Mouse (Mus musculus): ENCODE measurements at regions not wholly inside any gene's neighbourhood (a gene's known extent, or its start where the extent isn't known, plus 50 kb on each side); places are given as distances from the start of the nearest gene placed in this dataset.
A peak's percentile ranks its signal among the peaks of the same experiment; 100 is the strongest.
"Not testable (repeated sequence)": the region's sequence is repeated elsewhere in the genome, so short reads cannot be mapped to it uniquely, and the experiment has no call there.

DNA sequence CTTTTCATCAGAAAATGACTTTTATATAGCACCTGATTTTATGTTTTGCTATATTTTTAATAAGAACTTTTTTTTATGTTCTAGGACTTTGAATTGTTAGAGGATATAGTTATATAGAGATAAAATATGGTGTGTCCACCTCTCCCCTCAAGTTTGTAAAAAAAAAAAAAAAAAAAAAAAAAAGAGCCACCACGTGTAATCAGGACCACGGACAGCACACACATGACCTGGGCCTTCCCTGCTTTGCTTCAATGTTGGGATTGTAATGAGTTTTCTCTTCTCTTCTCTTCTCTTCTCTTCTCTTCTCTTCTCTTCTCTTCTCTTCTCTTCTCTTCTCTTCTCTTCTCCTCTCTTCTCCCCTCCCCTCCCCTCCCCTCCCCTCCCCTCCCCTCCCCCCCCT, 78.5 kb downstream of the 1700010I14Rik start:
- H3K27me3 ChIP-seq; H3K9me3 ChIP-seq (replicated peaks); H3K4me1 ChIP-seq (replicated peaks); H3K4me3 ChIP-seq (replicated peaks); H3K4me2 ChIP-seq; H3K9ac ChIP-seq; ATAC-seq (ENCODE audit: low read depth); H3K36me3 ChIP-seq; H3K27ac ChIP-seq; DNase-seq: not testable (repeated sequence)
- 19% methylated on average over 2 of the region's 2 CpGs for WGBS (ENCODE audit: insufficient replicate concordance)

DNA sequence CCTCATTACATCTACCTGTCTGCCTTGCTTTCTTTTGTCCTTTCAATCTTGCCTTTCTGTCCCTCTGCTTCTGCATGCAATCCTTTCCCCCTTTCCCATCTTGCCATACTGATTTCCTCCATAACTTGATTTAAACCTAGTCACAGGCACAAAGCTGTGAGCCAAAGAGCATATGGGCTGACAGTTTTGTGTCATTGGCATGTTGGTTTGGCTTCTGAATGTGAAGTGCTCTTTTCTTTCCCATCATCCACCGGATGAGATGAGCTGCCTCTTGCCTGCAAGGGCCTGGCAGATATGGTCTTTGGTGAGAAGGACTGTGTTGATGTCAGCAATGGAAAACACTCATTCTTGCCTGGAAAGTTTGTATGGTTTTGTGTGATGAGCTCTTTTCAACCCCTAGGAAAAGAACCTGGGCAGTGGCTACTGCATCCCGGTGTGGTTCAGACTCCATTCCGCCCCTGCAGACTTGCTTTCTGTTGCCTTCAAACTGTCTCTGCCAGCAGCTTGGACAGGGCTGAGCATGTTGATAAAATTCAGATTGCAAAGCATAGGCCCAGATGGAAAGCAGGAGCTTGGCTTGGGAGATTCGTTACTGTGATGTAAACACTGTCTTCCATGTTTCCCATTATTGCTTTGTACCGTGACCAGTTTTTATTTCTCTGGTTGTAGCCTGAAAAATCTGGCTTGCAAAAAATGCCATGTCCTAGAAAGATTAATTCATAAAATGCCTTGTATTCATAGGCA, 80.9 kb downstream of the 1700010I14Rik start:
- Histone ChIP-seq H3K4me2 (no peak overlapping the region), H3K4me1 (replicated peaks) (no peaks in the 10 kb centered on the region), H3K4me3 (replicated peaks) (no peak overlapping the region), H3K27me3 (no peaks in the 10 kb centered on the region), H3K9me3 (replicated peaks) (no peaks in the 10 kb centered on the region), H3K36me3 (no peaks in the 10 kb centered on the region), H3K27ac (no peak overlapping the region), H3K9ac (no peak overlapping the region)
- 62% methylated on average over 5 of the region's 5 CpGs for WGBS (ENCODE audit: insufficient replicate concordance)
- no peak for DNase-seq
- ATAC-seq (ENCODE audit: low read depth), result no peak

DNA sequence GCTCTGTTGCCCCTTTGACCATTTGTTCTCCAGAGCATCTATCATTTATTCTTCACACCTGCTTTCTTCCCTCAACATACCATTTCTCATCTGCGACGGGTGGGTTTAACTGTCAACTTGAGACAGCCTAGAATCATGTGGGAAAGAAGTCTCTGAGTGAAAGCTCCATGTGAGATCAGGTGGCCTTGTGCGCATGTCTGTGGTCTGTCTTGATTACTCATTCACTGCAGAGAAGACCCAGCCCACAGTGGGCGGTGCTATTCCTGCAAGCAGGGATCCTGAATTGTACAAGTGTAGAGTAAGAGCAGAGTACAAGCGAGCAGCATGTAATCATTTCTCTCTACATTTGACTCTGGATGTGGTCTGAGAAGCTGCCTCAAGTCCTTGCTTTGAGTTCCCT, 95.5 kb downstream of the 1700010I14Rik start:
- Histone ChIP-seq H3K4me2 (no peak overlapping the region), H3K4me1 (replicated peaks) (no peaks in the 10 kb centered on the region), H3K27ac (no peak overlapping the region), H3K9ac (no peak overlapping the region), H3K9me3 (replicated peaks) (0 out of 2 replicates have a peak, but pooled peaks cover 3% of the 10 kb centered on the region), H3K4me3 (replicated peaks) (no peak overlapping the region), H3K36me3 (no peaks in the 10 kb centered on the region), H3K27me3 (no peaks in the 10 kb centered on the region)
- ATAC-seq (ENCODE audit: low read depth) (no peak), DNase-seq (no peak)
- WGBS (ENCODE audit: insufficient replicate concordance), result 74% methylated on average over 5 of the region's 5 CpGs

DNA sequence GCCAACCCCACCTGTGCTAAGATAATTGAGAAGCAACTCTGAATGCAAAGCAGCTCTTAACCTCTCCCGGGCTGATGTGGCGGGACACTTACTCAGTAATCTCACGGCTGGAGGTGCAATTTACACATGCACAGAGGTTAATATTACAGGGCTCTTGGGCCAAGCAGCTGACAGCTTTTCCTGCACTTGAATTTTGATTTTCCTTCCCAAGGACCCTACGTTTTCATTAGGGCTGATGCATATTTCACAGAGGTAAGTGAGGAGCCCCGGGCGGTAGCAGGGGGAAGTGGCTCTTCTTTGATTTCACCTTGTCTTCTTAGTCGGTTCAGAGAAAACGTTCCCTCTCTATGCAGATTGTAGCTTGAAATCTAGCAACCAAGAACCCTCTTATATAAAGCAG, 139.7 kb downstream of the 1700010I14Rik start:
- H3K4me3 ChIP-seq (replicated peaks), result no peak overlapping the region
- no peaks in the 10 kb centered on the region for H3K36me3 ChIP-seq
- H3K27ac ChIP-seq, result no peak overlapping the region
- no peak overlapping the region for H3K4me2 ChIP-seq
- 49% methylated on average over 8 of the region's 8 CpGs for WGBS (ENCODE audit: insufficient replicate concordance)
- no peak for ATAC-seq (ENCODE audit: low read depth)
- no peak overlapping the region for H3K9ac ChIP-seq
- no peak for DNase-seq
- H3K4me1 ChIP-seq (replicated peaks), result no peaks in the 10 kb centered on the region
- no peaks in the 10 kb centered on the region for H3K9me3 ChIP-seq (replicated peaks)
- no peaks in the 10 kb centered on the region for H3K27me3 ChIP-seq

DNA sequence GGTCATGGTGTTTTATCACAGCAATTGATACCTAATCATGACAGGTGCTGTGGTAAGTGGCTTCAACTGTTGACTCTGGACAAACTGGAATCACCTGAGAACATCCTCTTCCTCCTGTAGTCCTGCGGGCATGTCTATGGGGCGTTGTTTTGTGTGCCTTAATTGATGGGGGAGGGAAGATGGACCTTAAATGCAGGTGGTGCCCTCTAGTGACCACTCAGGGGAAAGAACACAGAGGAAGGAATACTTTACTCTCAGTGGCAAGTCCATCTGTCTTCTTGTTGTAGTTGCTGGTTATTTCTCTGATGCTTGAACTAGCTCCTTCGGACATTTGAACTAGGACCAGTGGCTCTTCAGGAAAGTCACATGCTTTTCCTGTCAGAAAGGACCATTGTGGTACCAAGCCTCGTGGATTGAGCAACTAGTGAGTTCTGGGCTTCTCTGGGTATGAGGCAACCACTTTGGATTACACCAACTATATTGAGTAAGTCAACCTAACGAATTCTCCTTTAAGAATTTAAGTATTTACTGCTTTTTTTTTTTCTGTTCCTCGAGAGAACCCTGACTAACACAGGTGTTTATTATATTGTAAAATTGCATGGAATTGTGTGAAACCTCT, 157.6 kb downstream of the 1700010I14Rik start:
- H3K9ac ChIP-seq, result no peak overlapping the region
- H3K4me2 ChIP-seq, result no peak overlapping the region
- no peaks in the 10 kb centered on the region for H3K27me3 ChIP-seq
- ATAC-seq (ENCODE audit: low read depth) (no peak), DNase-seq (no peak)
- no peaks in the 10 kb centered on the region for H3K9me3 ChIP-seq (replicated peaks)
- no peaks in the 10 kb centered on the region for H3K36me3 ChIP-seq
- H3K4me3 ChIP-seq (replicated peaks), result no peak overlapping the region
- H3K4me1 ChIP-seq (replicated peaks), result no peaks in the 10 kb centered on the region
- no peak overlapping the region for H3K27ac ChIP-seq
- 32% methylated on average over 6 of the region's 6 CpGs for WGBS (ENCODE audit: insufficient replicate concordance)

DNA sequence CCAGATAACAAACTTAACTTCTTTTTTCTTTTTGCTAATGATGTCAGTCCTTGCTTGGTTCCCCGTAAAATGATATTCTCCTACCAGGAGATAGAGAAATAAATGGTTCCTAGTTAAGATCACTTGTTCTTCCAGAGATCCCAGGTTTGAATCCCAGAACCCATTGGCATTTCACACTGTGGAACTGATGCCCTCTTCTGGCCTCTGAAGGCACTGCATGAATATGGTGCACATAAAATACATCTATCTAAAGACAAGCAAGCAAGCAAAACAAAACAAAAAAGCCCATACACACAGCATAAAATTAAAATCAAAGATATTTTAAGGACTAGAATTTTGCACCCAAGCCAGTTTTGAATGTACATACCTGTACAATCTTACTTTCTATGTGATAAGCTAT, 162.5 kb downstream of the 1700010I14Rik start:
- DNase-seq (no peak), ATAC-seq (ENCODE audit: low read depth) (no peak)
- WGBS (ENCODE audit: insufficient replicate concordance), result 74% methylated on average over 1 of the region's 1 CpGs
- H3K36me3 ChIP-seq, result no peaks in the 10 kb centered on the region
- no peaks in the 10 kb centered on the region for H3K27me3 ChIP-seq
- H3K4me1 ChIP-seq (replicated peaks), result no peaks in the 10 kb centered on the region
- no peak overlapping the region for H3K4me3 ChIP-seq (replicated peaks)
- no peaks in the 10 kb centered on the region for H3K9me3 ChIP-seq (replicated peaks)
- H3K27ac ChIP-seq, result no peak overlapping the region
- H3K4me2 ChIP-seq, result no peak overlapping the region
- no peak overlapping the region for H3K9ac ChIP-seq

DNA sequence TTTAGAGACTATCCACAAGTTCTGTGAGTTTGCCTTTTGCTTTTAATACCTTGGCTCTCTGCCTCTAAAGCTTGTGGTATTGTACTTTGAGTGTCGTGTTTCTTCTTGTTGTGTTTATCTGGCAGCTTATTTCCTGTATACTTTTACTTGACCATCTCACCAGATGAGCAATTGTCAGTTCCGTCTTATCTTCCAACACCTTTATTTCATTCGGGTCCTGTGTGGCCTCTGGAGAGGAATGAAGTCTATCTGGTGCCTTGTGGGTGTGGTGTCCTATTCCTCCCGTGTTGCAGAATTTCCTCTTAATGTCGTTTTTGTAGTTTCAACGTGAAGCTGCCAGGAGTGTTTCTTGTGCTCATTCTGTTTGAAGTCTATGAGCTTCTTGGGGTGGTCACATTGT, 174.0 kb downstream of the 1700010I14Rik start:
- Histone ChIP-seq H3K27ac (no peak overlapping the region), H3K4me3 (replicated peaks) (no peak overlapping the region), H3K4me1 (replicated peaks) (peaks cover 3% of the 10 kb centered on the region; the same call in 1 of the 2 replicates), H3K36me3 (no peaks in the 10 kb centered on the region), H3K4me2 (no peak overlapping the region), H3K9me3 (replicated peaks) (no peaks in the 10 kb centered on the region), H3K27me3 (peaks cover 3% of the 10 kb centered on the region), H3K9ac (no peak overlapping the region)
- 22% methylated on average over 6 of the region's 6 CpGs for WGBS (ENCODE audit: insufficient replicate concordance)
- DNase-seq (no peak), ATAC-seq (ENCODE audit: low read depth) (no peak)

DNA sequence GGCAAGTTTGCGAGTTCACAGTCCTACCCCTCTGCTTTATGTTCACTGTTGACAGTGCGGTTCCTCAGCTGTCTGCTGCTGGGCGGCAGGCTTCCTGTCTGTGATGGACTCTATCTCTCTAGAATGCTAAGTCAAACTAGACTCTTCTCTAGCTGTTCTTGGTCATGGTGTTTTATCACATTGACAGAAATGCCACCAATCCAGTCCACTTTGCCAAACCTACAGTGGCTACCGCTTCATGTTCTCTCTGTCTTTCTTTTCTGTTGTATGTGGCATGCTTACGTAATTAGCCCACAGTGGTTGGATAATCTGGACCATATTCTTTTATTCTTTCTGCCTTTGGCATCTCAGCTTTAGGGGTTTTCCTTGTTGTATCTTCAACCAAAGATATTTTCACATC, 174.5 kb downstream of the 1700010I14Rik start:
- Histone ChIP-seq H3K4me2 (no peak overlapping the region), H3K27me3 (peaks cover 8% of the 10 kb centered on the region), H3K4me3 (replicated peaks) (no peak overlapping the region), H3K36me3 (no peaks in the 10 kb centered on the region), H3K9ac (no peak overlapping the region), H3K4me1 (replicated peaks) (peaks cover 8% of the 10 kb centered on the region), H3K27ac (no peak overlapping the region), H3K9me3 (replicated peaks) (no peaks in the 10 kb centered on the region)
- 37% methylated on average over 5 of the region's 5 CpGs for WGBS (ENCODE audit: insufficient replicate concordance)
- DNase-seq (no peak), ATAC-seq (ENCODE audit: low read depth) (no peak)

DNA sequence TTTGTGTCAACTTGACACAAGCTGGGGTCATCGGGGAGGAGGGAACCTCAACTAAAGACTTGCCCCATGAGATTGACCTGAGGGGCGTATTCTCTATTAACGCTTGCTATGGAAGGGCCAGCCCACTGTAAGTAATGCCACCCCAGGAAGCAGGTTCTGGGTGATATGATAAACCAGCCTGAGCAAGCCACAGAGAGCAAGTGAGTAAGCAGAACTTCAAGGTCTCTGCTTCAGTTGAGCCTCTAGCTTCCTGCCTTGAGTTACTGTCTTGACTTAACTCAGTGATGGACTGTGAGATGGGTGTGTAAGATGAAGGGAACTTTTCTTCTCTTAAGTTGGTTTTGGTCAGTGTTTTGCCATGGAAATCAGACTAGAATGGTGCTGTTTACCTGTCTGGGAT, 175.2 kb downstream of the 1700010I14Rik start:
- H3K4me1 ChIP-seq (replicated peaks), result peaks cover 9% of the 10 kb centered on the region
- peak; percentile 47; the same call in 1 of the 2 replicates for ATAC-seq (ENCODE audit: low read depth)
- WGBS (ENCODE audit: insufficient replicate concordance), result 36% methylated on average over 3 of the region's 3 CpGs
- H3K9me3 ChIP-seq (replicated peaks), result no peaks in the 10 kb centered on the region
- H3K36me3 ChIP-seq, result no peaks in the 10 kb centered on the region
- no peak overlapping the region for H3K9ac ChIP-seq
- H3K4me3 ChIP-seq (replicated peaks), result no peak overlapping the region
- no peak overlapping the region for H3K27ac ChIP-seq
- no peak overlapping the region for H3K4me2 ChIP-seq
- no peak for DNase-seq
- peaks cover 11% of the 10 kb centered on the region for H3K27me3 ChIP-seq

DNA sequence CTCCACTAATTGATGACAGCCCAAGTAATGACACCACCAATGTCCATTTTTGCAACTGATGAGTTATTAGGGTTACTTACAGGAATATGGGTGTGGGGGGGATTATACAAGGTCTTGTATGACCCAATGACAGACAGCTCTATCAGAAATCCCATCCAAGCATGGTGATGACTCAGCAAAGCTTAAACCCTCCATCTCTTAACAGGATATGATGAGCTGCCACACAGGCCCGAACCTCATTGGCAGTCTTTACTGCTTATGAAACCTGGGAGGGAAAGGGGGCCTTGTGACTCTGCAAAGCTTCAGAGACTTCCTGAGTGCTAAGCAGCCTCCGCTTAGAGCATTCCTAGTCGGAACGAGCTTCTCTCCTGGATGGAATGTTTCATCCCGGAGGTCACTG, 176.4 kb downstream of the 1700010I14Rik start:
- no peak overlapping the region for H3K9ac ChIP-seq
- H3K4me3 ChIP-seq (replicated peaks), result no peak overlapping the region
- no peak for DNase-seq
- 73% methylated on average over 5 of the region's 5 CpGs for whole genome bisulfite sequencing (ENCODE audit: insufficient replicate concordance)
- H3K9me3 ChIP-seq (replicated peaks), result no peaks in the 10 kb centered on the region
- ATAC-seq (ENCODE audit: low read depth), result no peak
- no peak overlapping the region for H3K27ac ChIP-seq
- H3K36me3 ChIP-seq, result no peaks in the 10 kb centered on the region
- H3K27me3 ChIP-seq, result peaks cover 11% of the 10 kb centered on the region
- H3K4me1 ChIP-seq (replicated peaks), result peaks cover 9% of the 10 kb centered on the region
- no peak overlapping the region for H3K4me2 ChIP-seq

DNA sequence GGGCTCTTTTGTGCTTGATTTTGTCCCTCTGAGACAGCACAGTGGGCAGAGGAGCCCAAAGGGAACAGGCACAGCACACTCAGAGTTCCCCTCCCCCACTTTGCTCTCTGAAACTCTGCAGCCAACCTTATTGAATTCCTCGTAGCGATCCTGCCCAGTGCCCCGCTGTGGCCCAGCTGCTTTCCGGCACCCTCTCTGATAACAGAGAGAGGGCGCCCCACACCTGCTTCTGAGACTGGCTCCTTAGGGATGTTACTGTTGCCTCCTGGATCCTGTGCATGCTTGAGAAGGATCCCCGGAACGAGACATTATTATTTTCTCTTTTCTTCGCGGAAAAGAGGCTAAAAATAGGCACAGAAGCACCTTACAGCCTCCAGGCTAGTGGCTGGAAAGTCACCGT, 179.0 kb downstream of the 1700010I14Rik start:
- WGBS (ENCODE audit: insufficient replicate concordance), result under 1% methylated on average over 10 of the region's 10 CpGs
- 0 out of 2 replicates have a peak, but pooled peaks have one; percentile 41 for ATAC-seq (ENCODE audit: low read depth)
- H3K9me3 ChIP-seq (replicated peaks), result no peaks in the 10 kb centered on the region
- H3K27ac ChIP-seq, result no peak overlapping the region
- peak overlapping the region; percentile 66 for H3K4me2 ChIP-seq
- H3K4me3 ChIP-seq (replicated peaks), result peak overlapping the region; percentile 41
- peaks cover 11% of the 10 kb centered on the region for H3K27me3 ChIP-seq
- no peaks in the 10 kb centered on the region for H3K36me3 ChIP-seq
- no peak overlapping the region for H3K9ac ChIP-seq
- peaks cover 9% of the 10 kb centered on the region for H3K4me1 ChIP-seq (replicated peaks)
- DNase-seq, result no peak
